Mouse (Mus musculus) cerebellum, adult 18-20 months (tissue): ENCODE results near the gene Fem1a.

Source experiments
- DNase-seq, 2 experiments: peaks; one replicate each; pipeline ENCODE4 v3.0.0; 2021

Gene Fem1a

GRCm38 (mm10) chr17:56256239-56256881 is at the start of gene Fem1a:
TSS of gene Fem1a (plus strand) at chr17:56256810.
- DNase-seq: peak; percentile 92 to 96

- no peak for DNase-seq
These were observed 49.5 kb upstream of the Fem1a start for GRCm38 (mm10) chr17:56206986-56207674.

GRCm38 (mm10) chr17:56207963-56208530 is 48.6 kb upstream of the Fem1a start:
- DNase-seq: no peak

- no peak for DNase-seq
These were observed 47.8 kb upstream of the Fem1a start for GRCm38 (mm10) chr17:56208821-56209220.

- DNase-seq: no peak
These were observed 45.5 kb upstream of the Fem1a start for GRCm38 (mm10) chr17:56211090-56211489.

GRCm38 (mm10) chr17:56212676-56213075 is 43.9 kb upstream of the Fem1a start:
- DNase-seq: no peak

GRCm38 (mm10) chr17:56214229-56214628 is 42.4 kb upstream of the Fem1a start:
- no peak for DNase-seq

- DNase-seq: peak; percentile 29 to 35
These were observed 38.9 kb upstream of the Fem1a start for GRCm38 (mm10) chr17:56217670-56218069.

- DNase-seq: peak; percentile 90 to 94
These were observed 38.0 kb upstream of the Fem1a start, which contains the start of gene Dpp9 for GRCm38 (mm10) chr17:56218377-56219191. TSS of gene Dpp9 (minus strand) at chr17:56218905.

- DNase-seq: no peak
These were observed 37.4 kb upstream of the Fem1a start for GRCm38 (mm10) chr17:56219251-56219650.

GRCm38 (mm10) chr17:56219805-56220204 is 36.8 kb upstream of the Fem1a start:
- no peak for DNase-seq

GRCm38 (mm10) chr17:56224916-56225315 is 31.7 kb upstream of the Fem1a start:
- no peak for DNase-seq

- DNase-seq: no peak
These were observed 30.0 kb upstream of the Fem1a start for GRCm38 (mm10) chr17:56226566-56226965.

GRCm38 (mm10) chr17:56229943-56230342 is 26.7 kb upstream of the Fem1a start:
- no peak for DNase-seq

- no peak for DNase-seq
These were observed 23.2 kb upstream of the Fem1a start for GRCm38 (mm10) chr17:56233389-56233788.

GRCm38 (mm10) chr17:56233818-56234469 is 22.7 kb upstream of the Fem1a start:
- peak; percentile 87 to 94 for DNase-seq

GRCm38 (mm10) chr17:56241541-56242401 is 14.8 kb upstream of the Fem1a start:
- DNase-seq: peak; percentile 89 to 91

- no peak for DNase-seq
These were observed 11.0 kb upstream of the Fem1a start for GRCm38 (mm10) chr17:56245608-56246007.

GRCm38 (mm10) chr17:56251136-56251829 is 5.3 kb upstream of the Fem1a start:
- DNase-seq: peak; percentile 61 to 70

- DNase-seq: no peak
These were observed 1.9 kb upstream of the Fem1a start for GRCm38 (mm10) chr17:56254695-56255094.

- peak; percentile 56 to 70 for DNase-seq
These were observed 1.2 kb upstream of the Fem1a start for GRCm38 (mm10) chr17:56255429-56255828.
